Mouse (Mus musculus) heart, embryonic 16.5 days (tissue): ENCODE results near the gene Anxa3. TPM values are rescaled to one million over a fixed set of nuclear protein-coding genes. Genes with fewer than 3 reads are reported as not detected.
A peak's percentile ranks its signal among the peaks of the same experiment; 100 is the strongest.

Experiments
- ATAC-seq: fragments of 200-750 bp; cut with Nextera tagmentation; replicated peaks from 2 replicates; pipeline ENCODE4 v1.8.0; 2017; ENCODE audit warnings: moderate number of reproducible peaks; ENCODE audit not compliant: insufficient read depth, low FRiP score; ENCODE audit errors: extremely low read depth
- H3K27ac ChIP-seq: fragments of 300-500 bp; sonication (generic); 2 replicates; pipeline ENCODE4 v1.5.1; 2014; ENCODE audit warnings: mild to moderate bottlenecking, low read length, control low read depth, moderate library complexity
- H3K27me3 ChIP-seq: fragments of 300-500 bp; sonication (generic); 2 replicates; pipeline ENCODE4 v1.6.1; 2014; ENCODE audit warnings: low read length, mixed read lengths; ENCODE audit not compliant: control insufficient read depth, insufficient read depth
- H3K36me3 ChIP-seq: fragments of 300-500 bp; sonication (generic); 2 replicates; pipeline ENCODE4 v1.6.1; 2014; ENCODE audit not compliant: control insufficient read depth, insufficient read depth
- H3K4me1 ChIP-seq: fragments of 300-500 bp; sonication (generic); 2 replicates; pipeline ENCODE4 v1.6.1; 2014; ENCODE audit warnings: low read length, mixed read lengths; ENCODE audit not compliant: control insufficient read depth, insufficient read depth
- H3K4me2 ChIP-seq: fragments of 300-500 bp; sonication (generic); 2 replicates; pipeline ENCODE4 v1.6.1; 2014; ENCODE audit warnings: low read depth, mild to moderate bottlenecking, control low read depth, low read length
- H3K4me3 ChIP-seq: fragments of 300-500 bp; sonication (generic); 2 replicates; pipeline ENCODE4 v1.5.1; 2014; ENCODE audit warnings: mild to moderate bottlenecking, control low read depth, low read length
- H3K9ac ChIP-seq: fragments of 300-500 bp; sonication (generic); 2 replicates; pipeline ENCODE4 v1.6.1; 2014; ENCODE audit warnings: low read length, control low read depth
- H3K9me3 ChIP-seq: fragments of 300-500 bp; sonication (generic); replicated peaks from 2 replicates; pipeline ENCODE4 v1.6.1; 2016; ENCODE audit warnings: low read length; ENCODE audit not compliant: control insufficient read depth
- WGBS: fragments of 180-500 bp; shearing (Covaris S2); extraction: QIAGEN DNeasy Blood & Tissue Kit; methylation state at CpG from one replicate; pipeline ENCODE4 v1.1.7; 2014; 5-methylcytosine and 5-hydroxymethylcytosine counted together
- polyA plus RNA-seq: library from polyadenylated mRNA; unstranded; fragments of >200 nt; fragmentation: Nextera tagmentation; extraction: Ambion mirVana; gene quantifications from 2 replicates; pipeline ENCODE4 v1.2.1, GENCODE M21; 2015

Anxa3 gene
- polyA plus RNA-seq, result 54.2 and 56.2 TPM in 2 replicates

GRCm38 (mm10) chr5:96792936-96793718 lies at the start of gene Anxa3:
Gene Anxa3 (plus strand): TSS chr5:96793339.
- WGBS, result 9% methylated on average over 26 of the region's 26 CpGs
- Histone ChIP-seq H3K4me2 (peak within 1 kb of the TSS; percentile 89), H3K9ac (peak within 1 kb of the TSS; percentile 73), H3K27me3 (no peaks in the 10 kb centered on the region; the same call in 1 of the 2 replicates), H3K27ac (peak within 1 kb of the TSS; percentile 75), H3K4me1 (no peaks in the 10 kb centered on the region), H3K36me3 (no peaks in the 10 kb centered on the region), H3K9me3 (0 out of 2 replicates have a peak, but pooled peaks cover 3% of the 10 kb centered on the region), H3K4me3 (peak within 1 kb of the TSS; percentile 66)
- ATAC-seq, result peak; percentile 78

GRCm38 (mm10) chr5:96747195-96747984 lies 45.7 kb upstream of the Anxa3 start:
- ATAC-seq, result peak; percentile 49; the same call in 1 of the 2 replicates
- no peak overlapping the region for H3K4me3 ChIP-seq
- H3K27ac ChIP-seq, result no peak overlapping the region
- no peaks in the 10 kb centered on the region for H3K27me3 ChIP-seq
- no peak overlapping the region for H3K9ac ChIP-seq
- 43% methylated on average over 8 of the region's 8 CpGs for WGBS
- H3K9me3 ChIP-seq, result no peaks in the 10 kb centered on the region
- peaks cover 12% of the 10 kb centered on the region for H3K4me1 ChIP-seq
- peaks cover 10% of the 10 kb centered on the region; the same call in 1 of the 2 replicates for H3K36me3 ChIP-seq
- no peak overlapping the region for H3K4me2 ChIP-seq

GRCm38 (mm10) chr5:96757615-96758014 lies 35.5 kb upstream of the Anxa3 start:
- no peaks in the 10 kb centered on the region for H3K27me3 ChIP-seq

GRCm38 (mm10) chr5:96762021-96762420 lies 31.1 kb upstream of the Anxa3 start:
- H3K27me3 ChIP-seq, result no peaks in the 10 kb centered on the region
- H3K27ac ChIP-seq, result no peak overlapping the region
- H3K4me1 ChIP-seq, result no peaks in the 10 kb centered on the region
- no peak overlapping the region for H3K4me3 ChIP-seq
- peaks cover 9% of the 10 kb centered on the region for H3K36me3 ChIP-seq
- no peak overlapping the region for H3K4me2 ChIP-seq
- H3K9me3 ChIP-seq, result no peaks in the 10 kb centered on the region
- H3K9ac ChIP-seq, result no peak overlapping the region
- no peak for ATAC-seq
- 93% methylated on average over 1 of the region's 1 CpGs for WGBS

More at GRCm38 (mm10) chr5:96757615-96758014, 35.5 kb upstream of the Anxa3 start:
- ATAC-seq, result no peak
- Histone ChIP-seq H3K27ac (no peak overlapping the region), H3K9ac (no peak overlapping the region), H3K36me3 (peaks cover 9% of the 10 kb centered on the region), H3K4me2 (no peak overlapping the region), H3K4me1 (no peaks in the 10 kb centered on the region), H3K9me3 (no peaks in the 10 kb centered on the region), H3K4me3 (no peak overlapping the region)
- WGBS, result 79% methylated on average over 7 of the region's 7 CpGs

GRCm38 (mm10) chr5:96768846-96769471 lies 24.2 kb upstream of the Anxa3 start:
- Histone ChIP-seq H3K27ac (no peak overlapping the region), H3K4me1 (no peaks in the 10 kb centered on the region), H3K27me3 (no peaks in the 10 kb centered on the region), H3K9me3 (no peaks in the 10 kb centered on the region), H3K9ac (no peak overlapping the region), H3K4me2 (no peak overlapping the region), H3K36me3 (0 out of 2 replicates have a peak, but pooled peaks cover 5% of the 10 kb centered on the region), H3K4me3 (no peak overlapping the region)
- WGBS, result 64% methylated on average over 10 of the region's 10 CpGs
- ATAC-seq, result no peak

GRCm38 (mm10) chr5:96783506-96784288 lies 9.4 kb upstream of the Anxa3 start:
- ATAC-seq, result no peak

GRCm38 (mm10) chr5:96785096-96785495 lies 8.0 kb upstream of the Anxa3 start:
- Histone ChIP-seq H3K36me3 (no peaks in the 10 kb centered on the region), H3K4me2 (no peak overlapping the region), H3K9ac (no peak overlapping the region), H3K4me1 (no peaks in the 10 kb centered on the region), H3K27ac (no peak overlapping the region), H3K27me3 (no peaks in the 10 kb centered on the region), H3K9me3 (0 out of 2 replicates have a peak, but pooled peaks cover 3% of the 10 kb centered on the region), H3K4me3 (no peak overlapping the region)
- ATAC-seq, result no peak
- 83% methylated on average over 5 of the region's 5 CpGs for WGBS

More at GRCm38 (mm10) chr5:96783506-96784288, 9.4 kb upstream of the Anxa3 start:
- Histone ChIP-seq H3K4me3 (no peak overlapping the region), H3K27me3 (no peaks in the 10 kb centered on the region), H3K36me3 (no peaks in the 10 kb centered on the region), H3K4me1 (no peaks in the 10 kb centered on the region), H3K27ac (no peak overlapping the region), H3K4me2 (no peak overlapping the region), H3K9me3 (0 out of 2 replicates have a peak, but pooled peaks cover 3% of the 10 kb centered on the region), H3K9ac (no peak overlapping the region)
- WGBS, result 75% methylated on average over 14 of the region's 14 CpGs

- Histone ChIP-seq H3K4me3 (no peak overlapping the region; the same call in 1 of the 2 replicates), H3K4me1 (no peaks in the 10 kb centered on the region), H3K27me3 (no peaks in the 10 kb centered on the region; the same call in 1 of the 2 replicates), H3K27ac (no peak overlapping the region), H3K36me3 (no peaks in the 10 kb centered on the region), H3K9ac (no peak overlapping the region), H3K4me2 (peak overlapping the region; percentile 89), H3K9me3 (0 out of 2 replicates have a peak, but pooled peaks cover 3% of the 10 kb centered on the region)
- whole genome bisulfite sequencing, result 54% methylated on average over 9 of the region's 9 CpGs
- no peak for ATAC-seq
Observed at GRCm38 (mm10) chr5:96792422-96792821, 717 bp upstream of the Anxa3 start.
